Mouse (Mus musculus) spleen, adult 12 weeks (tissue): ENCODE data around the gene Atf7ip.

Experiments used
- DNase-seq: peaks from one replicate; pipeline ENCODE4 v3.0.0; 2022; ENCODE audit warnings: low spot score

Gene Atf7ip

GRCm38 (mm10) chr6:136646207-136646606 is 140.2 kb downstream of the Atf7ip start:
- no peak for DNase-seq

- DNase-seq: no peak
Measured at GRCm38 (mm10) chr6:136647455-136647861, 141.5 kb downstream of the Atf7ip start.

- no peak for DNase-seq
Measured at GRCm38 (mm10) chr6:136650664-136651063, 144.7 kb downstream of the Atf7ip start.

- no peak for DNase-seq
Measured at GRCm38 (mm10) chr6:136653331-136653730, 147.4 kb downstream of the Atf7ip start.

GRCm38 (mm10) chr6:136654470-136654869 is 148.5 kb downstream of the Atf7ip start:
- no peak for DNase-seq

- no peak for DNase-seq
Measured at GRCm38 (mm10) chr6:136655786-136656185, 149.8 kb downstream of the Atf7ip start.

- no peak for DNase-seq
Measured at GRCm38 (mm10) chr6:136658303-136658702, 152.3 kb downstream of the Atf7ip start.

- DNase-seq: no peak
Measured at GRCm38 (mm10) chr6:136659226-136659625, 153.3 kb downstream of the Atf7ip start.
